Mouse (Mus musculus) intestine, postnatal 0 days (tissue): ENCODE data around the gene Fam189b. TPM values are rescaled to one million over a fixed set of nuclear protein-coding genes. Genes with fewer than 3 reads are reported as not detected.

Experiments used
- ATAC-seq: fragments of 200-750 bp; cut with Nextera tagmentation; 2 replicates; pipeline ENCODE4 v1.8.0; 2017; ENCODE audit warnings: mild to moderate bottlenecking, moderate TSS enrichment, moderate library complexity
- H3K27ac ChIP-seq: fragments of 300-500 bp; sonication (generic); 2 replicates; pipeline ENCODE4 v1.5.1; 2014; ENCODE audit warnings: mild to moderate bottlenecking, low read depth, low read length, moderate library complexity
- H3K27me3 ChIP-seq: fragments of 300-500 bp; sonication (generic); replicated peaks from 2 replicates; pipeline ENCODE4 v1.6.1; 2014; ENCODE audit warnings: low read length, mixed read lengths; ENCODE audit not compliant: control insufficient read depth, insufficient read depth
- H3K36me3 ChIP-seq: fragments of 300-500 bp; sonication (generic); 2 replicates; pipeline ENCODE4 v1.6.1; 2014; ENCODE audit warnings: mild to moderate bottlenecking, moderate library complexity; ENCODE audit not compliant: control insufficient read depth, insufficient read depth
- H3K4me1 ChIP-seq: fragments of 300-500 bp; sonication (generic); replicated peaks from 2 replicates; pipeline ENCODE4 v1.6.1; 2014; ENCODE audit warnings: antibody characterized with exemption, low read length, mixed read lengths; ENCODE audit not compliant: control insufficient read depth, insufficient read depth
- H3K4me2 ChIP-seq: fragments of 300-500 bp; sonication (generic); replicated peaks from 2 replicates; pipeline ENCODE4 v1.6.1; 2014; ENCODE audit warnings: low read depth, mild to moderate bottlenecking, moderate library complexity
- H3K4me3 ChIP-seq: fragments of 300-500 bp; sonication (generic); 2 replicates; pipeline ENCODE4 v1.5.1; 2014; ENCODE audit warnings: low read depth, low read length
- H3K9ac ChIP-seq: fragments of 300-500 bp; sonication (generic); 2 replicates; pipeline ENCODE4 v1.6.1; 2014; ENCODE audit warnings: mild to moderate bottlenecking, low read depth, low read length
- H3K9me3 ChIP-seq: fragments of 300-500 bp; sonication (generic); 2 replicates; pipeline ENCODE4 v1.6.1; 2016; ENCODE audit warnings: mixed run types; ENCODE audit not compliant: control insufficient read depth
- CTCF ChIP-seq: sonication (generic); IDR thresholded peaks from 2 replicates; pipeline ENCODE4 v1.5.1; 2016; ENCODE audit warnings: low read depth, mild to moderate bottlenecking, control low read depth, antibody characterized with exemption, moderate library complexity
- WGBS: fragments of 180-500 bp; shearing (Covaris S2); extraction: QIAGEN DNeasy Blood & Tissue Kit; methylation state at CpG from one replicate; pipeline ENCODE4 v1.1.7; 2014; 5-methylcytosine and 5-hydroxymethylcytosine counted together
- polyA plus RNA-seq: library from polyadenylated mRNA; unstranded; fragments of >200 nt; fragmentation: Nextera tagmentation; extraction: Ambion mirVana; gene quantifications from 2 replicates; pipeline ENCODE4 v1.2.1, GENCODE M21; 2015

Fam189b gene
- polyA plus RNA-seq, 1 experiment from 2014 or later = 4.9 TPM

DNA sequence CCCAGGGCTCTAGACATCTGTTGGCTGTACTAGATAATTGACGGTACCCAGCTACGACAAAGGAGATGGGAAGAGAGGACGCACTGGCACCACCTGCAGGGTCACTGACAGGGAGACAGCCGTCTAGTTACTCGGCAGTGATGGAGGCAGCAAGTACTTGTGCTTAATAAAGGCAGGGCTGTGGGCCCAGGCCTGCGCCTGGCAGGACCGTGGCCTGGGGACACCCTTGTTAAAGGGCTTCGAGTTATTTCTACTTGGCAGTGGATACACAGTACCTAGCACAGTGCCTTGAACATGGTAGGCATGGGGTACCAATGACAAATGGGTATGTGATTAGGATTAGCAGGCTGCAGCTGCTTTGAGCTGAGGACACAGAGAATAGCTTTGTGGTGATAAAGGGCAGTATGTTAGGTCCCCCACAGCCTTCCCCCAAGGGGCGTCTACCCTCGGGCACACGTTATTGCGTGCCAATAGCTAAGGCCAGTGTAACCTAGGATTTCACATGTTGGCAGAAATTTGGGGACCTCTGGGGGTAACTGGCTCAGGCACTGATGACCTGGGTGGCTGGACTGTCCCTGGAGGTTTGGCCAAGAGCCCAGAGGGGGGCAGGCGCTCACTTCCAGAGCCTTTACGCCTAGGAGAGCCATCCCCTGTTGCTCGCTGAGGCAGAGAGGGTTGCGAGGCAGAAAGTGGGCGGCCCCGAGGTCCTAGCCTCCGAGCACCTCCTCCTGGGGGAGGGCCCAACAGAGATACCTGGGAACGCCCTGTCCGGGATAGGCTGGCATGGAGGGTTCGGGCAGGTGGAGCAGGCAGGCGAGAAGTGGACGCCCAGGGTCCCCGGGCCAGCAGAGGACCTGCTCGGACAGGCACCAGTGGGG lies 35.6 kb upstream of the Fam189b start:
- Histone ChIP-seq H3K36me3 (peaks cover 34% of the 10 kb centered on the region), H3K9me3 (no peaks in the 10 kb centered on the region), H3K9ac (no peak overlapping the region), H3K4me1 (no peaks in the 10 kb centered on the region), H3K4me2 (peak overlapping the region; percentile 63), H3K27me3 (no peaks in the 10 kb centered on the region), H3K27ac (no peak overlapping the region), H3K4me3 (peak overlapping the region; percentile 22)
- whole genome bisulfite sequencing = 19% methylated on average over 26 of the region's 26 CpGs
- peak; percentile 39 for TF ChIP-seq CTCF
- ATAC-seq = peak; percentile 83

DNA sequence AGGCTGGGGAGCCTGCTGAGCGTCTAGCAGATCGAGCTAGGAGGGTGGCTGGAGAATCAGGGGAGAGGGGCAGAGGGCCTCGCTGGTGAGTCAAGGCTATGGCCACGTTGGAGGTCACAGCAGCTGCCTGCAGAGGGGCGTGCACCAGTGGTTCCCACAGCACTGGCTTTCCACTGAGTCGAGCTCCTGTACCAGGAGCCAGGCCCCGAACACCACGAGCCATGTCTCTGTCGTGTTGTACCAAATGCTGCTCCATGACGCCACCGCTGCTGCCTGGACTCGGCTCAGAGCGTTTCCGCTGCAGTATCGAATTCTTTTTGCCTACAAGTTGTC lies 35.0 kb upstream of the Fam189b start:
- peak; percentile 49 for ATAC-seq
- 0 out of 2 replicates have a peak overlapping the region, but pooled peaks have one; percentile 35 for H3K27ac ChIP-seq

DNA sequence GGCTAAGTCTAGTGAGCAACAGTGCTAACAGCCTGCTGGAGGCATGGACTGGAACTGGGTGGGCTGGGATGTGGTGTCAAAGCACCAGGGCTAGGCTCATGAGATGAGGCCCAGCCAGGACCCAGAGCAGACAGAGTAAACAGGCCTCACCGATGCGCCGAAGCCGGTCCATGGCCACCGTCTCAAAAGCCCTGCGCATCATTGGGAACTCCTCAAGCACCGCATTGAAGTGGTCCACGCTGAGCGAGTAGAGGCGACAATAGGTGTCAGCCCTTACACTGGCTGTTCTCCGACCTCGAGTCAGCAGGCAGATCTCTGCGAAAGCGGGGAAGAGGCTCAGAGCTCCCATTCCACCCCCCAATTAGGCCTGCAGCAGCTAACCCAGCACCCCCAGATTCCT lies 34.4 kb upstream of the Fam189b start:
- H3K9me3 ChIP-seq = no peaks in the 10 kb centered on the region
- peaks cover 22% of the 10 kb centered on the region for H3K36me3 ChIP-seq
- WGBS = 70% methylated on average over 14 of the region's 14 CpGs
- H3K27me3 ChIP-seq = no peaks in the 10 kb centered on the region
- no peak overlapping the region for H3K9ac ChIP-seq
- H3K27ac ChIP-seq = no peak overlapping the region
- TF ChIP-seq CTCF = no peak
- no peaks in the 10 kb centered on the region for H3K4me1 ChIP-seq
- no peak overlapping the region for H3K4me3 ChIP-seq
- H3K4me2 ChIP-seq = no peak overlapping the region
- ATAC-seq = no peak

More for the DNA sequence above, 35.0 kb upstream of the Fam189b start:
- peaks cover 28% of the 10 kb centered on the region for H3K36me3 ChIP-seq
- peak overlapping the region; percentile 22 for H3K4me3 ChIP-seq
- H3K4me2 ChIP-seq = peak overlapping the region; percentile 63
- no peaks in the 10 kb centered on the region for H3K9me3 ChIP-seq
- H3K9ac ChIP-seq = no peak overlapping the region
- no peaks in the 10 kb centered on the region for H3K4me1 ChIP-seq
- no peaks in the 10 kb centered on the region for H3K27me3 ChIP-seq
- TF ChIP-seq CTCF = no peak
- WGBS = 6% methylated on average over 15 of the region's 15 CpGs

DNA sequence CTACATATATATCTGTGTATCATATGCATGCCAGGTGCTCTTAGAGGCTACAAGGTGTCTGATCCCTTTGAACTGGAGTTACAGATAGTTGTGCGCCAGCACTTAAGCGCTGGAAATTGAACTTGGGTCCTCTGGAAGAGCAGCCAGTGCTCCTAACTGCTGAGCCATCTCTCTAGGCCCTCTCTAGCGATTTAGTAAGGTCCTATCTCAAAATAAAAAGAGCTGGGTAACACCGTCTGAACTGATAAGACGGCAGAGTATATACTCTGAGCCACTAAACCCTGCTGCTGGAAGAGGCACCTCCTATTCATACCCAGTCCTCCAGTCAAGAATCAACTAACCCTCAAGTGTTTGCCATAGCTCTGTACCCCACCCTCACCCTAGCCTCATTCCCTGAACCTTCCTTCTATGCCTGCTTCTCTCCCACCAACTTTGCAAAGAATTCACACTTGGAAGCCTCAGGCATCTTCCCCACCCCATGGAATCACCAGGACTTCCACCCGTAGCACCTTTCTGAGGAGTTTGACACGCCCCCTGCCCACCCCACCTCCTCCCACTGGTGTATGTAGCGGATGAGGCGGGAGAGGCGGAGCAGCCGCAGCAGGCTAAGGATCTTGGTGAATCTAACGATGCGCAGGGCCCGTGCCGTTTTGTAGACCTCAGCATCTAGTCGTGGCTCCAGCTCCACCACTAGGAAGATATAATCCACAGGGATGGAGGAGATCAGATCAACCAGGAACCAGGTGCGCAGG lies 30.7 kb upstream of the Fam189b start:
- TF ChIP-seq CTCF = no peak
- no peak overlapping the region for H3K4me2 ChIP-seq
- no peak overlapping the region for H3K9ac ChIP-seq
- WGBS = 49% methylated on average over 17 of the region's 17 CpGs
- H3K4me1 ChIP-seq = no peaks in the 10 kb centered on the region
- H3K9me3 ChIP-seq = no peaks in the 10 kb centered on the region
- H3K36me3 ChIP-seq = no peaks in the 10 kb centered on the region
- no peak overlapping the region for H3K27ac ChIP-seq
- ATAC-seq = no peak
- H3K4me3 ChIP-seq = no peak overlapping the region
- H3K27me3 ChIP-seq = no peaks in the 10 kb centered on the region

DNA sequence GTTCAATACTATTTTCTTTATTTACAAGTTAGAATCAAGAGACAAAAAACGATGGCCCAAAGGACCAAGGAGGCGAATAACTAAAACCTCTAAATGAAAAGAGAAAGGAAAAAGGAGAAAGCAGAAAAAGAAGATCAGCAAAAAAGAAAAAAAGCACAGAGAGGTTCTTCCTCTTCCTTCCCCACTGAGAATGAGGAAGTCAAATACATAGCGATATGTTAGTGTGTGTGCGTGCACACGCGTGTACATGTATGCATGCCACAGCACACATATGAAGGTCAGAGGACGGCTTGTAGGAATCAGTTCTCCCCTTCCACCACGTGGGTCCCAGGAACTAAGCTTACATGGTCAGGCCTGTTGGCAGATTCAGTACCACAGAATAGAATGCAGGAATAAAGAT lies 26.0 kb upstream of the Fam189b start:
- Histone ChIP-seq H3K27me3 (no peaks in the 10 kb centered on the region; the same call in 1 of the 2 replicates), H3K9me3 (no peaks in the 10 kb centered on the region), H3K9ac (no peak overlapping the region), H3K4me2 (no peak overlapping the region), H3K27ac (no peak overlapping the region), H3K4me1 (no peaks in the 10 kb centered on the region), H3K36me3 (no peaks in the 10 kb centered on the region), H3K4me3 (no peak overlapping the region)
- WGBS = 86% methylated on average over 8 of the region's 8 CpGs
- TF ChIP-seq CTCF = no peak
- ATAC-seq = no peak

DNA sequence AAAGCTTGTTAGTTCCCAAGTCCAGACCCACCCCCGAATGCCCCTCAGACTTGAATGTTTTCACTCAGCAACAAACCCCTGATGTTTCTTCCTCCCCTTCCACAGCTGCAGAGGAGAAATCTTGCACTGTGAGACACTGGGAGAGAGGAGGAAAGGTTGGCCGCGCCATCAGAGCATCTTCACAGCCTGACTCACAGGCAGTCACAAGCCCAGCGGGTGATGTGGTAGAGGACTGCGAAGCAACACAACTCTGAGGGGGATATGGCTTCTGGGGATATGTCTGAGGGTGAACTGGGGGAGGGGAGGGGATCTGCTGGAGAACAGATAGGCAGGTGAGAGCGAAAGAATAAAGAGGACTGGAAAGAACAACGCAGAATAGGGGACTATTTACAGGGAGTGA lies 24.3 kb upstream of the Fam189b start:
- Histone ChIP-seq H3K4me2 (0 out of 2 replicates have a peak overlapping the region, but pooled peaks have one; percentile 99), H3K4me1 (no peaks in the 10 kb centered on the region), H3K36me3 (no peaks in the 10 kb centered on the region), H3K9me3 (no peaks in the 10 kb centered on the region), H3K9ac (no peak overlapping the region), H3K4me3 (no peak overlapping the region), H3K27me3 (no peaks in the 10 kb centered on the region; the same call in 1 of the 2 replicates), H3K27ac (no peak overlapping the region)
- 24% methylated on average over 7 of the region's 7 CpGs for WGBS
- no peak for TF ChIP-seq CTCF
- ATAC-seq = no peak
